Mouse (Mus musculus): ENCODE measurements around the gene Flt3l. TPM values are rescaled to one million over a fixed set of nuclear protein-coding genes. Genes with fewer than 3 reads are reported as not detected.

Gene Flt3l
- 22.0 and 23.2 TPM in 2 replicates for total RNA-seq (2023)

DNA sequence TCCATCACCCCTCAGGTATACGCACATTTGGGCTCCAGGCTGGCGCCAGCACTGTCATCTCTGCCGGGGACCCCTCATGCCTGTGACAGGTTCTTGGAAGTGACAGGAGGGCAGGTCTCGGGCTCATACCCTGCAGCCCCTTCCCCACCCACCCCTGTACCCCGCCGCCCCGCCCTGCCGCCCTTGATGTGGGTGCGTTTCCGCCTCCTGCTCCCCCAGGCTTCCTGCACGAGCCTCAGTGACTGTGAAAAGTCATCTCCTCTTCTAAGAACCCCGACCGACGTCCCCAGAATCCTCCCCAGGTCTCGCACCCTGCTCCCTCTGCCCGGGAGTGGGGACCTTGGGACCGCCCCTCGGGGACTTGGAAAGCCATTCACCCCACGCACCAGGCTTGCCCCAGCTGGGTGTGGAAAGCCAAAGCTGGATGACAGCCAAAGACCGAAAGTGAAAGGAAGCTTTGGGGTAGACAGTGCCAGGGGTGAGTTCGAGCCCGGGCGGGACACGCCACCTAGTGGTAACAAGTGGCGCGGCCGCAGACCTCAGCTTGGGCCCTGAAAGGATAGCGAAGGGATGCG lies at the start of gene Flt3l, which contains the start of gene Gm45713:
Gene Flt3l, minus strand, starts transcription at position 440 of the 575 bp plus-strand sequence.
Gene Gm45713, minus strand, starts transcription at position 239 of the 575 bp plus-strand sequence.

DNA sequence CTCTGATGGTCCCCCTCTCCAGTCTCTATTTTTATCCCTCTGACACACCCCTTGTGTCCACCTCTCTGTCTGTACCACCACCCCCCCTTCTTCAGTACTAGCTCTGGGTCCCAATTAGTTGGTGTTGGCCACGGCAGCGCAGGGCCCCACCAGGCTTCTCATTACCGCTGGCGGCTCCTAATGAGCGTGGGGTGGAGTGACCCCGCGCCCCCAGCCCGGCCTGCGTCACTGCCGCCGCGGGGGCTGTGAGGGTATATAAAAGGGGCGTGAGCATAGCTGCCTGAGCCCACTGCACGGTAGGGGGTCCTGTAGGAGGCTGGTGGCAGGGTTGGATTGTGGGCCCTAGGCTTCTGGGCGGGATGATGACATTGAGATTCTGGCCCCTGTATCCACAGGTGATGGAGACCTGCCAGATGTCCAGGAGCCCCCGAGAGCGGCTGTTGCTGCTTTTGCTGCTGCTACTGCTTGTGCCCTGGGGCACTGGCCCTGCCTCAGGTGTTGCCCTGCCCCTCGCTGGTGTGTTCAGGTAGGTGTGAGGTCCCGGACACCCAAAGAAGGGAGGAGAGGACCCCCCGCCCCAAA lies 44.8 kb upstream of the Flt3l start, which contains the start of gene Pth2:
Gene Pth2, plus strand, starts transcription at position 100 of the 582 bp plus-strand sequence.

DNA sequence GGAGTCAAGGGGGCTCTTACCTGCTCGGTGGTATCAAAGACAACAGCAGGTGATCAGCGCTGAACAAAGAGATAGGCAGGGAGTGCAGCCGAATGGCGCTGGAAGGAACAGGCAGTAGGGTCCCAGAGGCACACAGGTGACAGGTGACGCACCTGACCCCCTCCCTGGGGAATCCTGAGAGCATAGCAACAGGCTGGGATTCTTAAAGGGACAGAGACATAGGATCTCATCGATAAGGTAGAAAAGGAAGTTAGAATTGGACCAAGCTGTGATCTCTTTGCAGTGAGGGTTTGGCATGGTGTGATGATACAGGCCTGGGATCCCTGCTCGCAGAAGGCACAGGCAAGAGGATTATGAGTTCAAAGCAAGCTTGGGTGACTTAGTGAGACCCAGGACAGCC lies 43.2 kb upstream of the Flt3l start, which contains the start of gene Gfy:
Gene Gfy, minus strand, starts transcription at position 101 of the 400 bp plus-strand sequence.

DNA sequence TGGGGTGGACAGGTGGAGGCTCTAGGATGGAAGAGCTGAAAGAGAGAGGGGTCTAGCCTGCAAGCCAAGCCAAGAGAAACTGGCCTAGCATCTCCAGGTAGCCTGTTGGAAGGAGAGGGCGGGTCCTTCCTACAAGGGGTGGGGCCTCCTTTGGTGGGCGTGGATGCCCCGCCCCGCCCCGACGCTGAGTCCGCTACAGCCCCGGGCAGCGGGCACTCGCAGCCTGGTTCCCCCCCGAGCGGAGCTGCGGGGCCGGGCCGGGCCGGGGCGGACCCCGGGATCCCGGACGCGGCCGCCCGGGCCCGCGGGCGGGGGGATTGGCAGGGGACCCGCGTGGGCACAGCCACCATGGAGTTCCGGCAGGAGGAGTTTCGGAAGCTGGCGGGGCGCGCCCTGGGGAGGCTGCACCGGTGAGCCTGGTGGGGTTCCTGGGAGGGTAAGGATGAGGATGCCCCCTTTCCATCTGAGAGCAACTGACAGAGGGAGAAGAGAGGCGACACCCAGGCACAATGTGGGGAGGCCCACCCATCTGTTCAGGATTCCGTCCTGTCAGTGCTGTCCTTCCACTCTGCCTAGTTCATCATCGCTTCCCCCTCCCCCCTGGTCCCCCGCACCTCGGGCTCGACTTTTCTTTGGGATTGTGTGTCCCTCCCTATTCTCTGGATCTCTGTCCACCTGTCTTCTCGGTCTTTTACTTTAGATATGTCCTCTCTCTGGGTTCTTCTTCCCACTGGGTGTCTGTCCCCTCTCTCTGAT lies 27.7 kb upstream of the Flt3l start, which contains the start of gene Slc17a7:
Gene Slc17a7, plus strand, starts transcription at position 215 of the 756 bp plus-strand sequence.

DNA sequence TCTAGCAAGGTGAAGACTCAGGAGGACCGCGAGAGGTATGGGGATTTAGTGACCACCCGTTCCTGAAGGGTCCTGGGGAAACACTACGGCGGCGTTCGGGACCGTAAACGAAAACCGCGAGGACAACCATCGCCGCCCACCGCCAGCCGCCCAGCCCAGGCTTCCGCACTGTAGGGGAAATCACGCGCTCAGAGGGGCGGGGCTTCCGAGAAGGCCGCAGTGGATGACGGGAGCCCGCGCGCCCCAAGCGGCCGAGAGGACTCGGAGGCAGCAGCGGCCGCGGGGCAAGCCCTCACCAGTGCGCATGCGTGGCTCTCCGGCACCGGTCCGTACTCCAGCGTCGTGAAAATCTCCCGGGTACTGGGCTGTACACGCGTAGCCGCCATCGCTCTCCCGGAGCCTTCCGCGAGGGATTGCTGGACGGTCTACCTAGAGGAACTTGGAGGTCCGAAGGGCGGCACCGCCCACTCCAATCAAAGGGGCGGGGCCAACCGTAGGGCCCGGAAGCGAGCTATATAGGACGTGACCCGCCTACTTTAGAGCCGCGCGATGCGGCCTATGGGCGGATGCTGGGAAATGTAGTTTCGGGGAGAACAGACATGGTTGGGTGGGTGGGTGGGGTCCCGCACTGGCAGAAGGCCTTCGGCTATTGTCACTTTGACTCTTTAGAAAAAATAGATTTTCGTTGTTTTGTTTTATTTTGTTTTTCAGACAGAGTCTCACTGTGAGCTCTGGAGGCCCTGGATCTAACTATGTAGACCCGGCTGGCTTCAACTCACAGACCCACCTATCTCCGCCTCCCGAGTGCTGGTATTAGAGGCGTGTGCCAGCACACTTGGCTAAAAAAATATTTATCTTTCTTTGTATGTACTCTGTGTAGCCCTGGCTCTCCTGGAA lies 18.1 kb upstream of the Flt3l start, which contains the start of the genes Pih1d1 and Aldh16a1:
Gene Pih1d1, plus strand, starts transcription at position 208 of the 897 bp plus-strand sequence.
Gene Aldh16a1, minus strand, starts transcription at position 489 of the 897 bp plus-strand sequence.

DNA sequence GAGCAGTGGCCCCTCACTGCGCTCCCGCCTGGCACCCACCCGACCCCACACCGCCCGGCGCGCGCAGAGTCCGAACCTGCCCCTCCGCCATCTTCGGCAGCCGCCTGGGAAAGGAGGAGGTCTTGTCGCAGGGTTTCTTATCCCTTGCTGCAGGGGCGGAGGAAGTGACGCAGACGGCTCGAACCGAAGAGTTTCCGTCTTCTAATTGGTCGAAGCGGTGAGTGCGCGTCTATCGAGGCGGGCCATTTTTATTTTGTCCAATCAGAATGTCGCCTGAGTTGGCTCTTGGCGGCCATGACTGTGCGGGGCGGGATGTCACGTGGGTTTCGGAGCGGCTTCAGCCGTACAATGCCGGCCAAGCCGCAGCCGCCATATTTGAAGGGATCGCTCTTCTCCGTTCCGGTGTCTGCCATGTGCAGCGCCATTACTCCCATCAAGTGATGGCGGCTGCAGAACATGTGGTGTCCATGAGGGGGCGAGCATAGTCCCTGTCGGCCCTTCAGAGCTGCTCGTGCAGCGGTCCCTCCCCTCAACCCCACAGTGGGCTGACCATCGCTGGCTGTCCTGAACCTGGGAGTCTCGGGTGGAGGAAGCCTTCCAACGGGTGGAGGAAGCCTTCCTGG lies 7.5 kb downstream of the Flt3l start, which contains the start of gene Rpl13a:
Gene Rpl13a, minus strand, starts transcription at position 138 of the 623 bp plus-strand sequence.

DNA sequence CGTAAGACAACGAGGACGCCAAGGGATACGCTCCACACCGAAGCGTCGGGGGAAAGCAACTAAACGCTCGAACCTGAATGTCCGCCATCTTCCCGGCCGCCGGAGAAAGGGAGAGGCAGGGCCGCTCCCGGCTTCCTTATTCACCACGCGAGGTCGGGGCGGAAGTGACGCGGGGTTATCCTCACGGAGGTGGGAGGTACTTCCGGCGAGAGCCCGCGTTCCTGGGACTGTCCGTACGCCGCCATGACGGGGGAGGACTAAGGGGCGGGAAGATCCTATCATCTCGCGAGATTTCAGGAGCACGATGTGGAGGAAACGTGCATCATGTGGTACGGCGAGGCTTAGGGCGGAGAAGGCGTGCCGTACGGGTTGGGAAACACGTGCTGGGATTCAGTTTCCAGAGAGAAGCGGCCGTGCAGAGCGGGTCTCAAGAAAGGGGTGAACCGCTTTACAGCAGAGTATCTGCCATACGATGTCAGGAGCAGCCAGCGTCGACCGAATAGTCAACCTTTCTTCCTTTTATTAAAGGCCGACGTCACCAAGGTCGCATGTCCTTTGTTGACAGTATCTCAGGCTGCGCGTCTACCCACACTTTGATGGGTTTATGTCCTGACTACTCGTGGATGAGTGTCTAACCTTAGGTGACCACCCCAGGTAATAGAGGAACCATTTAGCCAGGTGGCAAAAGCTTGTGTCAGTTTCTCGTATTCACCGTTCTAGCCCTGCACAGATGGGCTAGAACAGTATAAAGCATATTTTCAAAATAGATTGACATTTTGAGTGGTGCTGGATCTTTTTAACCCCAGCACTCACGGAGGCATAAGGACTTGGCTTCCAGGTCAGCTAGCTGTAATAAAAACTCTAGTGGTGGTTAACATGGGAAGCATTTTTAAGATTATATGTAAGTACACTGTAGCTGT lies 11.7 kb downstream of the Flt3l start, which contains the start of gene Rps11:
Gene Rps11, minus strand, starts transcription at position 216 of the 920 bp plus-strand sequence.

DNA sequence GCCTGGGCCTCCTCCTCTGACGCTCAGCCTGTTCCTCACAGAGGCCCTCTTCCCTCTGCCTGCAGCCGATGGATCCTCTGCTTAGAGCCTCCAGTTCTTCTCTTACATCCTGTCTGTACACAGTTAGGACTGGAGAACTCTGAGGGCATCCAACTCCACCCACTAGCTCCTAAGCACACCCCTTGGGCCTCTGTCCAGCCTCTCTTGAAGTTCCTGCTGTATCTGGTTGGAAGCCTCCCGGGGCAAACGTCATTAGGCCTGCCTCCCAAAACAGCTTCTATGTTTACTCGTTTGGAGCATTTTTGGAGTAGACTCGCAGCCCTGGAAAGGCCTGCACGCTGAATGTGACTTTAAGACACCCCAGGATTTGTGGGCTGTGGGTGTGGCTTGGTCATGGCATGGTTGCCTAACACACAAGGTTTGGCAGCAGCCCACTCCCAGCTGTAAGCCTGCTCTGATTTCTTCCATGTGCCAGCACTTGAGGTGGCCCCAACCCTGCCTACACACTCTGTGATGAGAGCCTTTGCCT lies 32.5 kb downstream of the Flt3l start, which contains the start of gene Fcgrt:
Gene Fcgrt, minus strand, starts transcription at position 200 of the 529 bp plus-strand sequence.

DNA sequence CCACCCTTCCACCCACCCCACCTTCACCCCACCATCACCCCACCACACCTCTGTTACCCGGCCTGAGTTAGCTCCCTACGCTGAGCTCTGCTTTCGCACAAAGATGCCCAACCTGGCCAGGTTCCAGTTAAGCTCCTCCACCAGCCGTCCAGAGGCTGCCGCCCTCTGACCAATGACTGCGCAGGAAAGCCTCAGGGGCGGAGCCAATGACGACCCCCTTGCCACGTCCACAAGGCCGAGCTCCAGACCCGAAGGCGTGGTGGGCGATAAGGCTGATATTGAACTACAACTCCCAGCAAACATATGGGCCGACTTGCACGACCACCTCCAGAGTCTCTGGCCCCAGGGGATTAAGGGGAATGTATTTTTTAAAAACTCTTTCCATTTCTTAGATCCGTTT lies 44.2 kb downstream of the Flt3l start, which contains the start of gene Rcn3:
Gene Rcn3, minus strand, starts transcription at position 174 of the 400 bp plus-strand sequence.

Other genes starting within 250 kb of the Flt3l start
- 31.2 and 33.7 TPM in 2 replicates for gene Med25, start 243.7 kb downstream of the Flt3l start, total RNA-seq (2023)
- gene Fuz, start 240.4 kb downstream of the Flt3l start, total RNA-seq (2023), result 3.1 and 3.2 TPM in 2 replicates
- 64.6 and 68.6 TPM in 2 replicates for gene Ap2a1, start 206.9 kb downstream of the Flt3l start, total RNA-seq (2023)
- gene Tsks, start 193.2 kb downstream of the Flt3l start, total RNA-seq (2023), result not detected in 2 replicates
- gene Cpt1c, start 161.6 kb downstream of the Flt3l start, total RNA-seq (2023), result 0.23 and 1.3 TPM in 2 replicates
- 48.5 and 57.0 TPM in 2 replicates for gene Prmt1, start 149.9 kb downstream of the Flt3l start, total RNA-seq (2023)
- gene Irf3, start 138.8 kb downstream of the Flt3l start, total RNA-seq (2023), result 44.5 and 55.1 TPM in 2 replicates
- 7.3 and 7.9 TPM in 2 replicates for gene Bcl2l12, start 137.7 kb downstream of the Flt3l start, total RNA-seq (2023)
- gene Scaf1, start 120.1 kb downstream of the Flt3l start, total RNA-seq (2023), result 59.4 and 75.8 TPM in 2 replicates
- gene Rras, start 118.5 kb downstream of the Flt3l start, total RNA-seq (2023), result 7.6 and 7.8 TPM in 2 replicates
- gene Prr12, start 83.6 kb downstream of the Flt3l start, total RNA-seq (2023), result 15.9 and 19.2 TPM in 2 replicates
- 32.5 and 35.9 TPM in 2 replicates for gene Nosip, start 74.0 kb downstream of the Flt3l start, total RNA-seq (2023)
- 15.3 and 20.8 TPM in 2 replicates for gene Prrg2, start 73.8 kb downstream of the Flt3l start, total RNA-seq (2023)
- 2.6 and 3.0 TPM in 2 replicates for gene Rcn3, start 44.2 kb downstream of the Flt3l start, total RNA-seq (2023)
- gene Fcgrt, start 32.6 kb downstream of the Flt3l start, total RNA-seq (2023), result 11.5 and 11.6 TPM in 2 replicates
- gene Rps11, start 12.0 kb downstream of the Flt3l start, total RNA-seq (2023), result 561 and 713 TPM in 2 replicates
- gene Rpl13a, start 7.7 kb downstream of the Flt3l start, total RNA-seq (2023), result 790 and 900 TPM in 2 replicates
- gene Gm45713, start 201 bp downstream of the Flt3l start, total RNA-seq (2023), result not detected in 2 replicates
- gene Pih1d1, start 17.9 kb upstream of the Flt3l start, total RNA-seq (2023), result 41.1 and 44.5 TPM in 2 replicates
- gene Aldh16a1, start 18.2 kb upstream of the Flt3l start, total RNA-seq (2023), result 77.5 and 91.9 TPM in 2 replicates
- 0.23 TPM in 1 of 2 replicates, not detected in the other for gene Slc17a7, start 27.5 kb upstream of the Flt3l start, total RNA-seq (2023)
- gene Gfy, start 43.1 kb upstream of the Flt3l start, total RNA-seq (2023), result not detected in 2 replicates
- gene Pth2, start 44.6 kb upstream of the Flt3l start, total RNA-seq (2023), result not detected in 2 replicates
- gene Ccdc155, start 68.5 kb upstream of the Flt3l start, total RNA-seq (2023), result not detected in 2 replicates
- gene Dkkl1, start 75.7 kb upstream of the Flt3l start, total RNA-seq (2023), result not detected in 2 replicates
- not detected in 2 replicates for gene Tead2, start 79.3 kb upstream of the Flt3l start, total RNA-seq (2023)
- gene Cd37, start 102.7 kb upstream of the Flt3l start, total RNA-seq (2023), result 347 and 367 TPM in 2 replicates
- gene Slc6a16, start 104.7 kb upstream of the Flt3l start, total RNA-seq (2023), result 1.2 and 1.3 TPM in 2 replicates
- not detected in 2 replicates for gene Slc6a21, start 141.1 kb upstream of the Flt3l start, total RNA-seq (2023)
- 3.6 and 5.2 TPM in 2 replicates for gene Trpm4, start 197.3 kb upstream of the Flt3l start, total RNA-seq (2023)
- gene Hrc, start 198.9 kb upstream of the Flt3l start, total RNA-seq (2023), result not detected in 2 replicates
- 0.09 TPM in 1 of 2 replicates, not detected in the other for gene Ppfia3, start 230.6 kb upstream of the Flt3l start, total RNA-seq (2023)
- gene Lin7b, start 234.2 kb upstream of the Flt3l start, total RNA-seq (2023), result 2.5 TPM in 1 of 2 replicates, not detected in the other